Mouse (Mus musculus) liver, embryonic 12.5 days (tissue): ENCODE measurements around the gene Trim15. TPM values are rescaled to one million over a fixed set of nuclear protein-coding genes. Genes with fewer than 3 reads are reported as not detected.

Experiments used
- ATAC-seq: fragments of 200-750 bp; cut with Nextera tagmentation; 2 replicates; pipeline ENCODE4 v1.8.0; 2017; ENCODE audit warnings: moderate number of reproducible peaks, mild to moderate bottlenecking, moderate library complexity
- H3K27ac ChIP-seq: fragments of 300-500 bp; sonication (generic); 2 replicates; pipeline ENCODE4 v1.5.1; 2016; ENCODE audit warnings: mild to moderate bottlenecking
- H3K27me3 ChIP-seq: fragments of 300-500 bp; sonication (generic); replicated peaks from 2 replicates; pipeline ENCODE4 v1.6.1; 2016; ENCODE audit warnings: mild to moderate bottlenecking, moderate library complexity
- H3K36me3 ChIP-seq: fragments of 300-500 bp; sonication (generic); 2 replicates; pipeline ENCODE4 v1.6.1; 2016; ENCODE audit warnings: mild to moderate bottlenecking, moderate library complexity
- H3K4me1 ChIP-seq: fragments of 300-500 bp; sonication (generic); 2 replicates; pipeline ENCODE4 v1.6.1; 2016
- H3K4me2 ChIP-seq: fragments of 300-500 bp; sonication (generic); 2 replicates; pipeline ENCODE4 v1.6.1; 2016; ENCODE audit warnings: mild to moderate bottlenecking, moderate library complexity
- H3K4me3 ChIP-seq: fragments of 300-500 bp; sonication (generic); 2 replicates; pipeline ENCODE4 v1.5.1; 2016; ENCODE audit warnings: mild to moderate bottlenecking, moderate library complexity
- H3K9ac ChIP-seq: fragments of 300-500 bp; sonication (generic); 2 replicates; pipeline ENCODE4 v1.6.1; 2016; ENCODE audit warnings: mild to moderate bottlenecking, moderate library complexity
- H3K9me3 ChIP-seq: fragments of 300-500 bp; sonication (generic); replicated peaks from 2 replicates; pipeline ENCODE4 v1.6.1; 2016; ENCODE audit warnings: mild to moderate bottlenecking, moderate library complexity
- WGBS: fragments of 180-500 bp; shearing (Covaris S2); methylation state at CpG from one replicate; pipeline ENCODE4 v1.1.7; 2016; ENCODE audit not compliant: insufficient replicate concordance; 5-methylcytosine and 5-hydroxymethylcytosine counted together
- polyA plus RNA-seq: library from polyadenylated mRNA; unstranded; fragments of >200 nt; fragmentation: Nextera tagmentation; extraction: Ambion mirVana; gene quantifications from 2 replicates; pipeline ENCODE4 v1.2.1, GENCODE M21; 2016

The Trim15 gene
- polyA plus RNA-seq, result 0.38 and 0.43 TPM in 2 replicates

DNA sequence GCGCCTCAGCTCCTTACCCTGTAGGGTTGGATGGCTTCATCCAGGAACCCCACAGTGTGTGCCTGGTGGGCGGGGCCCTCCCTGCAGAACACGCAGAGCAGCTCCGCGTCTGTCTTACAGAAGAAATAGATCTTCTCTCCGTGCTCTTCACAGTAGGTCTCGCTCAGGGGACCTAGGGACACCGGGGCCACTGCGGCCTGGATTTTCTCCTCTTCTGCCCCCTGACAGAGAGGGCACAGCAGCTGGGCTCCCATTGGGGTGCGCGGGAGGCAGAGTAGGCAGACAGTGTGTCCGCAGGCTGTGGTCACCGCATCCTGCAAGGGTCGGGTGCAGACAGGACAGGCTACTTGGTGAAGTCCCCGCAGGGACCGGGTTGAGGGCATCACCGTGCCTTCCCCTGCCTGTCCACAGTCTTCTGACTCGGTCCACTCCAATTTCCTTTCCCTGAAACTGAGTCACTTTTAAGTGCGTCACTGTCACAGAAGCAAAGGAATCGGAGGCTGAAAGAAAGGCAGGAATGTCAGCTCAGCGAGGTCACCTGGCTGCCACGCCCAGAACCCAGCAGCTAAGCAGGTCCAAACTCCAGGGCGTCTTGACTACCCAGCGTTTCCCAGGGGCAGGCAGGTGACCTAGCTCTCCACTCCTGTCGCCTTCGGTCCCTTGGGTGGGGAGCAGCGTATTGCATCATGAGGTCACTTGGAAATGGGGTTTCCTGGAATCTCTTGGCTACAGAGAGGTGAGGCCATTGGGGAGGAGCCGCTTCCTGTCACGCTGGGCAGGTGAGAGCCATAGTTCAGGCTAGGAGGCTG is at the start of gene Trim15:
TSS of gene Trim15 (minus strand) at position 492 of the 809 bp plus-strand sequence.
- H3K36me3 ChIP-seq, result peaks cover 10% of the 10 kb centered on the region
- peak within 1 kb of the TSS; percentile 71 for H3K9ac ChIP-seq
- no peak for ATAC-seq
- peaks cover 58% of the 10 kb centered on the region for H3K27me3 ChIP-seq
- WGBS, result 17% methylated on average over 29 of the region's 29 CpGs
- peaks cover 47% of the 10 kb centered on the region for H3K4me1 ChIP-seq
- H3K27ac ChIP-seq, result peak within 1 kb of the TSS; percentile 50
- peak within 1 kb of the TSS; percentile 51 for H3K4me3 ChIP-seq
- peak within 1 kb of the TSS; percentile 80 for H3K4me2 ChIP-seq
- no peaks in the 10 kb centered on the region for H3K9me3 ChIP-seq

DNA sequence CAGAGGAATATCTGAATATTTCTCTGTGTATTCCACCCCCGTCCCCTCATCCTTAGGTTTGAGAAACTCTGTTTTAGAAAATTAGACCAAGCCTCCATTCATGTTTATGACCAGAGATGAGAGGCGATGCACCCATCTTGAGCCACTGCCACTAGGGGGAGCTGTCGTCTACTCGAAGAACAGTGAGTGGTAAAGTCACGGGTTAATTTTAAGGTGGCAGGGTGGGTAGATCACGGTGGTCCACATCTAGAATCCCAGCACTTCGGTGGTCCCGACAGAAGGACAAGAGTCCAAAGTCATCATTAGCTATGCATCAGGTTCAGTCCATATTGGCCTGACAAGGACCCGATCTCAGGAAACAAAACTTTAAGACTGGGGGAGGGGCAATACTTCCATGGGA is 48.1 kb upstream of the Trim15 start:
- no peak overlapping the region for H3K4me2 ChIP-seq
- H3K4me3 ChIP-seq, result no peak overlapping the region
- H3K9ac ChIP-seq, result no peak overlapping the region
- no peaks in the 10 kb centered on the region for H3K36me3 ChIP-seq
- H3K9me3 ChIP-seq, result no peaks in the 10 kb centered on the region
- H3K27ac ChIP-seq, result no peak overlapping the region
- H3K4me1 ChIP-seq, result no peaks in the 10 kb centered on the region
- WGBS, result 9% methylated on average over 9 of the region's 9 CpGs
- H3K27me3 ChIP-seq, result peaks cover 20% of the 10 kb centered on the region
- no peak for ATAC-seq

DNA sequence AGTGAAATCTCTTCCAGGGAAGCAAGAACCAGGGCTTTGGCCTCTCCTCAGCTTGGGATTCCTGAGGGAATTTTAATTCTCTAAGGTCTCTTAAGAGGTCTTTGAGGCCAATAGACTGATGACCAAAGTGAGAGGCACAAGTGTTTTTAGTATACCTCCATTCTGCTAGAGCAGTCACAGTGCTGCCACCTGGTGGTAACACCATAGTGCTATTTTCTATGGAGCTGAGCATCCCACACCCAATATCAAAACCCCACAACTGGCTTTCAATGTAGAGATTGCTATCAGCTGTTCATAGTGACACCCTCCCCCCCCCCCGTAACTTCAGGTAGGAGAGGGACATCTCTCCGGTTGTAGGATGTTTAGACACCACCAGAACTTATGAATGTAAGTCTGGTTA is 47.1 kb upstream of the Trim15 start:
- no peak overlapping the region for H3K4me3 ChIP-seq
- no peaks in the 10 kb centered on the region for H3K9me3 ChIP-seq
- no peak overlapping the region for H3K4me2 ChIP-seq
- WGBS, result 13% methylated on average over 2 of the region's 2 CpGs
- peaks cover 25% of the 10 kb centered on the region for H3K27me3 ChIP-seq
- no peaks in the 10 kb centered on the region for H3K36me3 ChIP-seq
- H3K27ac ChIP-seq, result no peak overlapping the region
- H3K4me1 ChIP-seq, result no peaks in the 10 kb centered on the region
- no peak for ATAC-seq
- H3K9ac ChIP-seq, result no peak overlapping the region

DNA sequence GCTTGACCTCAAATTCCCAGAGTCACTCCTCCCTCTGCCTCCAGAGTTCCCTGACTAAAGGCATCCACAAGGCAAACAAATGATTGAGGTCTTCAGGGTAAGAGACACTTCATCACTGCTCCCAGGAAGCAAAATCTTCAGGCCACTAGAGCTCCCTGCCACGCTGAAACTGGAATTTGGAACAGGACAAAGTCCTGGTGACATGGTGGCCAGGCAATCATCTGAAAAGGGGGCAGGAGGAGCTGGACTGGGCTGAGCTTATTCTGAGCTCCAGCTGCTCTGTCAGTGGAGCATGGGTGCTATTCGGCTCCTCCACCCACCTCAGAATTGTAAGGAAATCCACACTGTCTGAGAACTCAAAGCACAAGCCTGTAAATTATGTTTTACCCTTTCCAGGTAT is 45.0 kb upstream of the Trim15 start:
- no peak overlapping the region for H3K4me3 ChIP-seq
- no peak overlapping the region for H3K4me2 ChIP-seq
- no peaks in the 10 kb centered on the region for H3K4me1 ChIP-seq
- peaks cover 40% of the 10 kb centered on the region for H3K27me3 ChIP-seq
- no peaks in the 10 kb centered on the region for H3K36me3 ChIP-seq
- ATAC-seq, result no peak
- no peak overlapping the region for H3K9ac ChIP-seq
- H3K27ac ChIP-seq, result no peak overlapping the region
- 54% methylated on average over 2 of the region's 2 CpGs for WGBS
- H3K9me3 ChIP-seq, result no peaks in the 10 kb centered on the region

DNA sequence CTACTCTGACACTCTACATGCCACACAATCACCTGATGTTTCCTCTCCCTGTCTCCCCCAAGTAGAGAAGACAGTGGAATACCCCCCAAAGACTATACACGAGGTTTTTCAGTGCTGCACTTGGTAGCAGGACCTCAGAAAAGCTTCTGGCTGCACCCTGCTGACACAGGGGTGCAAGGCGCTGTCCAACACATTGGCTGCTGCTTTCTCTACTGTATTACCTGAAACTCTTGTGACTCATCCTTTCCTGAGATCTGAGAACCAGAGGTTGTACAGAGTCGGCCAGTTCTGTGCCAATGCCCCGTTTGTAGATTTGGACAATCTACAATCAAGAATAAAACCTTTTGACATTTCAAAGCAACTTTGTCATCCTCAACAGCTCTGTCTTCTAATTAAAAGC is 42.8 kb upstream of the Trim15 start:
- no peak overlapping the region for H3K9ac ChIP-seq
- no peak for ATAC-seq
- 36% methylated on average over 4 of the region's 4 CpGs for WGBS

DNA sequence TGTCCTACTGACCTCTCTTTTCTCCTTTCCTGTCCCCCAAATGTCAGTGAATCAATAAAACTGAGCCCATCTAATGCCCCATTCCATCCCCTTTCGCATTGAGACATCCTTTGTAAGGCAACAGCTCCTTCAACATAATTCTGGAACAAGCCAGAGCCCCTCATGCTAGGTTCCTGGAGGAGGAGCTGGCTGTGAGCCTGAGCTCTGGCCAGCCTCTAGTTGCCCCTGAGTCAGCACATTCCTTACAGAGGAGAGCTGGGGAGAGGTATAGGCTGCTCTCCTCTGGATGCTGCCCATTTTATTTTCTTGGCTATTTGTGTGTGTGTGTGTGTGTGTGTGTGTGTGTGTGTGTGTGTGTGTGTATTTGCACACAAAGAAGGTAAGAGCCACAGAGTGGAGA is 41.2 kb upstream of the Trim15 start:
- Histone ChIP-seq H3K4me1 (no peaks in the 10 kb centered on the region), H3K4me2 (no peak overlapping the region), H3K9ac (no peak overlapping the region), H3K27ac (no peak overlapping the region), H3K9me3 (no peaks in the 10 kb centered on the region), H3K4me3 (no peak overlapping the region), H3K27me3 (peaks cover 44% of the 10 kb centered on the region), H3K36me3 (no peaks in the 10 kb centered on the region)
- no peak for ATAC-seq
- 34% methylated on average over 1 of the region's 1 CpGs for WGBS

More for the DNA sequence above, 42.8 kb upstream of the Trim15 start:
- Histone ChIP-seq H3K27me3 (peaks cover 43% of the 10 kb centered on the region), H3K4me1 (no peaks in the 10 kb centered on the region), H3K9me3 (no peaks in the 10 kb centered on the region), H3K4me2 (no peak overlapping the region), H3K36me3 (no peaks in the 10 kb centered on the region), H3K27ac (no peak overlapping the region), H3K4me3 (no peak overlapping the region)

DNA sequence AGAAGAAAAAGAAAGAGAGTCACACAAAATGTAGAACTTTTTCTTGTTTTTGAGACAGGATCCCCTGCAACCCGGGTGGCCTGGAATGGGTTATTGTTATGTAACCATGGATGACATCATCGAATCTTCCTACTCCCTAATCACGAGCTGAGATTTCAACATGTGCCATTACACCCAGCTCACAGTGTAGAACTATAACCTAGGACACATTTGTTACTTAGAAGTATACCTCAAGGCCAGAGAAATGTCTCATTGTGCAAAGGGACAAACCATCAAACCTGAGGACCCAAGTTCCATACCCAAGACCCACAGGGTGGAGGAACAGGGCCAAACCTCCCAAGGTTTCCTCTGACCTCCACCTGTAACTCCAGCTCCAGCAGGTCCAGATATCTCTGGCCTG is 36.6 kb upstream of the Trim15 start:
- Histone ChIP-seq H3K9me3 (no peaks in the 10 kb centered on the region), H3K36me3 (no peaks in the 10 kb centered on the region), H3K4me3 (no peak overlapping the region), H3K9ac (no peak overlapping the region), H3K4me1 (no peaks in the 10 kb centered on the region), H3K27me3 (peaks cover 38% of the 10 kb centered on the region), H3K4me2 (no peak overlapping the region), H3K27ac (no peak overlapping the region)
- 40% methylated on average over 3 of the region's 3 CpGs for WGBS
- ATAC-seq, result no peak

DNA sequence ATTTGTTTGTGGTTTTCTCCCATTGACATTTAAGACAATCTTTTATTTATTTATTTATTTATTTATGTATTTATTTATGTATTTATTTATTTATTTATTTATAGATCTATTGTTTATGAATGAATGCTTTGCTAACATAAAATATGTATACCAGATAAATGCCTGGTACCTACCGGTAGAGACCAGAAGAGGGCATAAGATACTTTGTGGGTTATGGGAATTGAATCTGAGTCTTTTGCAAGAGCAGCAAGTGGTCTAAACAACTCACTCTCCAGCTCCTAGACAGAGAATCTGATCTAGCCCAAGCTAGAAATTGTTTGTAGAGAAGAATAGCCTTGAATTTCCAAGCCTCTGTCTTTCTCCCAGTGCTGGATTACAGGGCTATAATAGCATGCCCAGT is 33.7 kb upstream of the Trim15 start:
- no peak for ATAC-seq
- Histone ChIP-seq H3K27me3 (peaks cover 40% of the 10 kb centered on the region), H3K9ac (no peak overlapping the region), H3K9me3 (no peaks in the 10 kb centered on the region), H3K4me1 (no peaks in the 10 kb centered on the region), H3K4me3 (no peak overlapping the region), H3K27ac (no peak overlapping the region), H3K4me2 (no peak overlapping the region), H3K36me3 (no peaks in the 10 kb centered on the region)
- WGBS, result 26% methylated on average over 1 of the region's 1 CpGs

DNA sequence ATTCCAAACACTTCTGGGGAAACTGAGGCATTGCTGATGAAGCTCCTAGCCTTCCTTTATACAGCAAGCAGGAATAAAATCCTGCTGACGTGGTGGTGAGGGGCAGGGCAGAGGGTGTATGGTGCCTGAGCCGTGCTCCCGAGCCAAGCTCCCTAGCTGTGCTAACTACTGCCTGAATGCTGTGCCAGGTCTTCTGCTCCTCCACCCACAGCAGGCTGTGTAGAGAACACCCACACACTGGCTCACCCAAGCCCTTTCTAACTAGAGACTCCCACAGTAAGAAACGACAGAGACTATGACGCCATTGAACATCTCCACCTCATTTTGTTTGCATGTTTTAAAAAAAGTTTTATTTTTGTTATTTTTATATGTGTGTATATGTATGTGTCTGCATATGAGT is 33.0 kb upstream of the Trim15 start:
- no peak overlapping the region for H3K9ac ChIP-seq
- no peak overlapping the region for H3K4me2 ChIP-seq
- no peaks in the 10 kb centered on the region for H3K36me3 ChIP-seq
- 68% methylated on average over 5 of the region's 5 CpGs for WGBS
- H3K27me3 ChIP-seq, result peaks cover 34% of the 10 kb centered on the region
- no peaks in the 10 kb centered on the region for H3K9me3 ChIP-seq
- no peak overlapping the region for H3K4me3 ChIP-seq
- no peak for ATAC-seq
- H3K4me1 ChIP-seq, result no peaks in the 10 kb centered on the region
- no peak overlapping the region for H3K27ac ChIP-seq

DNA sequence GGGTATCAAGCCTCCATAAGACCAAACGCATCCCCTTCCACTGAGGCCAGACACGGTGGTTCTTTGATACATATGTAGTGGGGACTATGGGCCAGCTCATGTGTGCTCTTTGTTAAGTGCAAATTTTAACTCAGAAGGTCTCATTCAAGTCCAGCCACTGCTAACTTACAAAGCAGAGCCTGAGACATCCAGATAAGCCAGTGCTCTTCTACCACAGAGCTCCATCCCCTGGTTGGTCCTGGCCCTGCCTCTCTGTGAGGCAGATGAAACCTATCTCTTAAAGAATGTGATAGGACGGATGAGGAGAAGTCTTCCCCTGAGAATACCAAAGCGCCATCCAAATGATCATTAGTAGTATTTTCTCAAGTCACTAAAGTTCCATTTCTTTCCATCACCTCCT is 32.4 kb upstream of the Trim15 start:
- WGBS, result 60% methylated on average over 4 of the region's 4 CpGs

DNA sequence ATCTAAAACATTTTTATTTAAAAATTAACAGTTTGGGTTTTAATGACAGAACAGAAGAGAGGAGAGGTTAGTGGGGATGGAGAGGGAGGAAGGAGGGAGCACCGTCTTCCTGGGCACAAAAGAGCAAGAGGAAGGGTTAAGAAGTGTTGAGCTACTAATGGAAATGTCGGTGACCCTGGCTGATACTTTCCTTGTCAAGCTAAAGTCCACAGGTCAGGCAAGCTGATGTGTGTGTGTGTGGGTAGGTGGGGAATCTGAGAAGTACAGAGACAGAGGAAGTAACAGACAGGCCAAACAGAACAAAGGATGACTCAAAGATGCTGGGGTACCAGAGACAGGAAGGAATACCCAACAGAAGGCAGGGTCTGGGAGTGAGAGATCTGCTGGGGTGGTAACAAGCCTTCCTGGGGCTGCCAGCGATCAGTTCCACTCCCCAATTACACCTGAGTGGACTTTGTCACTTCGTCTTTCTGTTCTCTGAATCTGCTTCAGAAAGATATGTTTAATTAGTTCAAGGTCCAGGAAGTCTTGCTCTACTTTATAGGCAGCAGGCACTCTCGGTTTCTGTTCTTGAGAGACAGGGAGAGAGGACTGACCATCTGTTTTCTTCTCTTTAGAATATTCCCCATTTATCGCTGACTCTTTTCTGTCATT is 30.7 kb upstream of the Trim15 start, which contains the start of gene Trim31:
TSS of gene Trim31 (plus strand) at position 567 of the 654 bp plus-strand sequence.
- Histone ChIP-seq H3K9ac (no peak within 1 kb of the TSS), H3K4me3 (no peak within 1 kb of the TSS), H3K27me3 (peaks cover 38% of the 10 kb centered on the region), H3K4me1 (peaks cover 8% of the 10 kb centered on the region; the same call in 1 of the 2 replicates), H3K4me2 (no peak within 1 kb of the TSS), H3K27ac (no peak within 1 kb of the TSS), H3K36me3 (no peaks in the 10 kb centered on the region), H3K9me3 (no peaks in the 10 kb centered on the region)
- WGBS, result 43% methylated on average over 6 of the region's 6 CpGs
- no peak for ATAC-seq

More for the DNA sequence above, 32.4 kb upstream of the Trim15 start:
- Histone ChIP-seq H3K4me1 (no peaks in the 10 kb centered on the region), H3K4me2 (no peak overlapping the region), H3K9ac (no peak overlapping the region), H3K36me3 (no peaks in the 10 kb centered on the region), H3K9me3 (no peaks in the 10 kb centered on the region), H3K27ac (no peak overlapping the region), H3K4me3 (no peak overlapping the region), H3K27me3 (peaks cover 39% of the 10 kb centered on the region)
- no peak for ATAC-seq

DNA sequence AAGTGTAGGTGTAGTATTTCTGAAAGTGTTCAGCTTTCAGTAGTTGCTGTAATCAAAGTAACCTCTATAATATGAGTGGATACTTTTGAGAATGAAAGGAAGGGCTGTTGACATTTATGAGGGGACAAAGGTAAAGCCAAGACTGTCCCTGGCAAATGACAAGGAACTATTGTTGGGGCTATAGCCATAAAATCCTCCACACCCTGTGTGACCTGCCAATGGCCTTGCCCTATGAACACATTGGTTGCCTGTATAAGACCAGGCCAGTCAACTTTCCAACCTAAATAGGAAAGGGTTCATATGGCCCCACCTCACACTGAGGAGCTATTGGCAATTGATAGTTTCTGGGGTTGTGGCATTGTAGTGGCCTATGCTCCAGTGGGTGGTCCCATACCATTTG is 30.1 kb upstream of the Trim15 start:
- no peak overlapping the region for H3K4me3 ChIP-seq
- no peaks in the 10 kb centered on the region for H3K9me3 ChIP-seq
- no peak for ATAC-seq
- H3K4me1 ChIP-seq, result peaks cover 8% of the 10 kb centered on the region; the same call in 1 of the 2 replicates
- no peak overlapping the region for H3K4me2 ChIP-seq
- no peak overlapping the region for H3K9ac ChIP-seq
- H3K36me3 ChIP-seq, result no peaks in the 10 kb centered on the region
- H3K27me3 ChIP-seq, result peaks cover 41% of the 10 kb centered on the region
- no peak overlapping the region for H3K27ac ChIP-seq
